Mouse (Mus musculus) granulocyte monocyte progenitor cell, adult 5-6 weeks (primary cell): Measurements from ENCODE around the gene Id3. TPM values are rescaled to one million over a fixed set of nuclear protein-coding genes. Genes with fewer than 3 reads are reported as not detected.

Experiments
- ATAC-seq: replicated peaks from 2 replicates; pipeline ENCODE4 v1.8.0; 2016; ENCODE audit warnings: mild to moderate bottlenecking, moderate TSS enrichment, inconsistent platforms; ENCODE audit not compliant: poor library complexity, severe bottlenecking
- total RNA-seq, 2 experiments: library from RNA; stranded (forward) in 1 of 2; stranded (reverse) in 1 of 2; fragments of 200-712, 200-1000 nt in 1 of 2; fragments of >200 nt in 1 of 2; fragmentation: Nextera tagmentation in 1 of 2; gene quantifications; 2 replicates each; pipeline ENCODE4 v1.2.3; 2014 to 2017

The Id3 gene
- total RNA-seq, 2 experiments from 2014 or later = not detected

- ATAC-seq = no peak
Observed at GRCm38 (mm10) chr4:136145991-136146711, 2.9 kb downstream of the Id3 start.

- ATAC-seq = no peak
Observed at GRCm38 (mm10) chr4:136146712-136147154, 3.4 kb downstream of the Id3 start.

DNA sequence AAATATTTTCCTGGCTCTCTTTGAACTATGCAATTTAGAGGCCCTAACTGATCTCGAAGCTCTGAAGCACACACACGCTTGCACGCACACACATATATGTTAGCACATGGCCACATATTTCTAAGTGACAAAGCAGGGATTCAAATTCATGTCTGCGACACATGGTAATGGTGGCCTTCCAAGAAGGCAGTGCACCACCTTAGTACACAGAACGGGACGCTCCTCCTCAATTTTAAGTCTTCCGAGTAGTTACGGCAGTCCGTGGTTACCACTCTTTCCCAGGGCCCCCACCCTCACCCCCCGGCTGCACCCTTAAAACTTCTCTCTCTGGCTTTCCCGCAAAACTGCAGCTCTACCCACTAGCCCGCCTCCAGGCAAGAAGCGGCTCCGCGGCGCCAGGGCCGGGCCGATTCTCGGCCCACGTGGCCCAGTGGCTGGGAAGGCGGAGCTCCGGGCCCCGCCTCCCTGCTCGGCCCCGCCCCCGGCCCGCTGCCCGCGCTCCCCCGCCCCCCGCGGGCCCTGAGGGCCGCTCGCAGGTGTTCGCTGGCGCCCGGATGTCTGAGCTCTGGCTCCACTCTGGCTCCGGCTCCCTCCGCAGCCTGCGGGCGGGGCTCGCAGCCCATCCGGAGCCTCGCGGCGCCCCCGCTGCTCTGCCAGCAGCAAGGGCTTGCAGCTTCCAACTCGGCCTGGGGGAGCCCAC is 4.3 kb downstream of the Id3 start:
- ATAC-seq = peak; percentile 42

GRCm38 (mm10) chr4:136148342-136149044 is 5.2 kb downstream of the Id3 start:
- no peak for ATAC-seq

DNA sequence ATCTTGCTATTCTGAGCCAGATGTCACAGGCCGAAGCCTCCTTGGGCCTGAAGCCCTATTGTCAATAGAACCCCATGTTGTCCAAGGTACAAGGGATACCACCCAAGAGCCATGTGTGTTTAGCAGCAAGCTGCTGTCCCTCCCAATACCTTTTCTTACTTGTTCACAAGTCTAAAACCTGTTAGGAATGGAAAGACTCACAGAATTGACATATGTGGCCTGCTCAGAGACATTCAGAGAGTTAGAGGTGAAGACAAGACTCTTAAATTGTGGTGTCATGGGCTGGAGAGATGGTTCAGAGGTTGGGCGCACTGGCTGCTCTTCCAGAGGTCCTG is 5.7 kb downstream of the Id3 start:
- ATAC-seq = no peak

- no peak for ATAC-seq
Observed at GRCm38 (mm10) chr4:136149734-136150133, 6.4 kb downstream of the Id3 start.

GRCm38 (mm10) chr4:136150596-136150995 is 7.3 kb downstream of the Id3 start:
- no peak for ATAC-seq

DNA sequence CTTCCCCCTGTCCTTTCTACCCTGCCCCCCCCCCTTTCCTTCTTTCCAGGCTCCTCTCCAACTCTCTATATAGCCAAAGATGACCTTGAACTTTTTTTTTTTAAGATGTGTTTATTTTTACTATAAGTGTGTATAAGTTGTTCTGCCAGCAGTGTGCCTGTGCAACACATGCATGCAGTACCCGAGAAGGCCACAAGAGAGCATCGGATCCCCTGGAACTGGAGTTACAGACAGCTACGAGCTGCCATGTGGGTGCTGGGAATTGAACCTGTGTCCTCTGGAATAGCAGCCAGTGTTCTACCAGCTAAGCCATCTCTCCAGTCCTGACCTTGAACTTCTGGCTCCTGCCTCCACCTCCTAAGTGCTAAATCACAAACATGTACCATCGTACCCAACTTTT is 9.5 kb downstream of the Id3 start:
- no peak for ATAC-seq

- ATAC-seq = no peak
Observed at GRCm38 (mm10) chr4:136154462-136154861, 11.2 kb downstream of the Id3 start.

- ATAC-seq = no peak
Observed at GRCm38 (mm10) chr4:136158498-136158897, 15.2 kb downstream of the Id3 start.

GRCm38 (mm10) chr4:136159802-136160397 is 16.6 kb downstream of the Id3 start:
- peak; percentile 78 for ATAC-seq

DNA sequence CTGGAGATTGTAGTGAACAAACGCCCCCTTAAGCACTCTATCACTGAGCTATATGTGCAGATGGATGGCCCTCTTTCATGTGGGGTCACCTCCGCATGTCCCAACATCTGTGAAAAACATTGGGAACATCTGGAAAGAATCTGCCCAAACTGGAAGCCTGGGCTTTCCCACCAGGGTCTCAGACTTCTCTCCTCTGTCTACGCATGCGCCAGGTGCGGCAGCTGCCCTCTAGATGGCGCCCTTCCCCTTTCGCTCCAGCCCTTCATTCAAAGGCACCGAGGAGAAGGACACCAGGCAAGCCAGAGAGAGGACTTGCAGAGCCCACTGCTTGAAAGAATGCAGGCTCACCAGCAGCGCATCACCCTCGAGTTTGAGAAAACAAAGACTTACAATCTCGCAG is 20.2 kb downstream of the Id3 start:
- peak; percentile 69 for ATAC-seq

- ATAC-seq = no peak
Observed at GRCm38 (mm10) chr4:136164981-136165380, 21.7 kb downstream of the Id3 start.

GRCm38 (mm10) chr4:136167701-136168100 is 24.4 kb downstream of the Id3 start:
- no peak for ATAC-seq

GRCm38 (mm10) chr4:136170401-136170800 is 27.1 kb downstream of the Id3 start:
- no peak for ATAC-seq

- no peak for ATAC-seq
Observed at GRCm38 (mm10) chr4:136171455-136171854, 28.2 kb downstream of the Id3 start.

DNA sequence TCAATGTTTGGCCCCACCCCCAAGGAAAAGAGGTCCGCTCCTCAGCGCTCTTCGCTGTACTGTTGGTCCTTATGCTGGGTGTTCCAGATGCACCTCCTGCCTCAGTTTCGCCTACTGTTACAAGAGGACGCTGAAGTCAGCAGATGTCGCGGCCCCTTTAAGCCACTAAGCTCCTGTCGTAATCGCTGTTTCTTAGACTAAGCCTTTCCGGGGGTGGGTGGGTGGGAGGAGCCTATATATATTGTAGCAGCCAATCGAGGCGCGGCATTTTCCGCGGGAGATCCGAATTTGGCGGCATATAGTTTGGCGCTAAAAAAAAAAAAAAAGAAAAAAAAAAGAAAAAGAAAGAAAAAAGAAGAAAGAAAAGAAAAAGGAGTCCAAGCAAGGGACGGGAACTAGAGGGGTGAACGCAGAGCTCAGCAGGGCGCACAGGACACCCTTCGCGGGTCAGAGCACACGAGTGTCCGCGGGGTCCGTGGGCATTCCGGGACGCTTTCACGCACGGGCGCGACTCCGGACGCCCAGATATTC is 28.8 kb downstream of the Id3 start, which contains the start of gene E2f2:
TSS of gene E2f2 (plus strand) at position 384 of the 531 bp plus-strand sequence.
- peak; percentile 31 for ATAC-seq

DNA sequence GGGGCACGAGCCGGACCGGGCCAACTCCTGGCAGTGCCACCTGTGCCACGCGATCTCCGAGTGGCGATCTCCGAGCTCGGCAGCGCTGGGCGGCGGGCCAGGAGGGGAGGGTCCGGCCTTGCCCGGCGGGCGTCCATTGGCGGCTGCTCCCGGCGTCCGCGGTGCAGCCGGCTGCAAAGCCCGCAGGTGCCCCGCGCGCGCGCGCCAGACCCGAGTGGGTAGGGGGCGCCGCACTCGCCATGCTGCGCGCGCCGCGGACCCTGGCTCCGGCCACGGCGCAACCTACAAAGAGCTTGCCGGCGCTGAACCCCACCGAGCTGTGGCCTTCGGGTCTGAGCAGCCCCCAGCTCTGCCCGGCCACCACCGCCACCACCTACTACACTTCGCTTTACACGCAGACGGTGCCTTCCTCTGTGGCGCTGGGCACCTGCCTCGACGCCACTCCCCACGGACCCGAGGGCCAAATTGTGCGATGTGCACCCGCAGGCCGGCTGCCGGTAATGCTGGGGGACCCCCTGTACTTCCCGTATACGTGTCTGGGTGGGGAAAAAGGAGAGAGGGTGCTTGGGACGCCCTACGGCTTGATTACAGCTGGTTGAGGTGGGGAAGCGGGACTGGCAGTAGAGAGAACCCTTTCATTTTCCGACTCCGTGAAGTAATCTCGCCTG is 29.4 kb downstream of the Id3 start:
- ATAC-seq = peak; percentile 32

- ATAC-seq = no peak
Observed at GRCm38 (mm10) chr4:136173210-136173715, 30.0 kb downstream of the Id3 start.
